Mouse (Mus musculus): Measurements from ENCODE around the gene Armc2.

DNA sequence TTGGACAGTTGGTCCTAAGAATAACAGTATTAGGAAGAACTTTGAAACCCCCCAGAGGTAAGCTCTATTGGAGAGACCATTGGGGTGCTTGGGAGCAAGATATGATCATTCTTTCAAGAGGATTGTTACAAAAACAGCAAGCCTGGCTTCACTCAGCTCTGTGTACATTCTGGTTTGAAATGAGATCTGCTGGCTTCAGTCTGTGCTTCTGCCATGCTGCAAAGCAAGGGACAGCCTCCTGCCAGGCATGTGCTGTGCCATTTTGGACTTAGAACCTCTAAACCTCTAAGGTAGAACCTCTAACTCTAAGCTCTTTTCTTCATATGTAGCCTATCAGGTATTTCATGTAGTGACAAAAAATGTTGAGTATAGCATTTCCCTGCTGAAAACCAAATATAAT is 142.6 kb downstream of the Armc2 start:
- TF ChIP-seq CTCF (IDR thresholded peaks at IDR 0.05; ENCODE audit: low read depth) (no peak), EP300 (IDR thresholded peaks at IDR 0.05; ENCODE audit: low read depth) (no peak)
